Mouse (Mus musculus) megakaryocyte, embryonic 14.5 days (primary cell): ENCODE measurements around the gene Med21. TPM values are rescaled to one million over a fixed set of nuclear protein-coding genes. Genes with fewer than 3 reads are reported as not detected.

Experiments used
- H3K27me3 ChIP-seq: replicated peaks from 2 replicates; pipeline ENCODE3; 2012; ENCODE audit warnings: inconsistent platforms
- H3K36me3 ChIP-seq: replicated peaks from 2 replicates; pipeline ENCODE3; 2012; ENCODE audit warnings: low read length, inconsistent platforms, mixed read lengths
- H3K4me1 ChIP-seq: 2 replicates; pipeline ENCODE4 v1.6.1; 2012; ENCODE audit warnings: inconsistent platforms
- H3K4me3 ChIP-seq: replicated peaks from 2 replicates; pipeline ENCODE3; 2012; ENCODE audit warnings: moderate library complexity, mild to moderate bottlenecking, inconsistent platforms
- H3K9me3 ChIP-seq: 2 replicates; pipeline ENCODE4 v1.6.1; 2012; ENCODE audit warnings: inconsistent platforms
- FLI1 ChIP-seq: IDR thresholded peaks from 2 replicates; pipeline ENCODE4 v1.6.1; 2012; ENCODE audit warnings: low read length, inconsistent platforms, mixed read lengths
- GATA1 ChIP-seq: IDR thresholded peaks from 3 replicates; pipeline ENCODE4 v1.6.1; 2012; ENCODE audit warnings: mixed read lengths, low read length, inconsistent platforms, borderline replicate concordance
- polyA plus RNA-seq: library from polyadenylated mRNA; stranded (reverse); fragments of >175 nt; gene quantifications from 2 replicates; pipeline ENCODE4 v1.2.3, GENCODE M21; 2012; ENCODE audit warnings: low replicate concordance; ENCODE audit not compliant: insufficient read depth

Med21 gene
- polyA plus RNA-seq, 1 experiment: 4.1 TPM

DNA sequence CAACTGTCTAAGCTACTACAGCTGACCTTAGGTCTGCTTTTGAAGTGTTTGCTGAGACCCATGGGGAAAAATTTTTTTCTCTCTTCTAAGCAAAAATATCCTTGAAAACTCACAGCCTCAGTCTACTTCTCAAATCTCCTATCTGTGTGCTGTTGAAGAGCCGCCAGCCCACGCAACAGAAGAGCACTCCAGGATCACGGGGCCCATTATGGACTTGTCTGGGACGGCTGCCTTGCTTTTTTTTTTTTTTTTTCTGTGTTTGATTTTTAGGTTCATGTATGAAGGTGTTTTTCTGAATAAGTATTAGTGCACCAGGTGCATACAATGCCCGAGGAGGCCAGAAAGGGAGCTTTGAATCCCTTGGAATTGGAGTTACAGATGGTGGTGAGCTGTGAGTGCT, 5.9 kb upstream of the Med21 start:
- no peak for TF ChIP-seq FLI1
- no peak for TF ChIP-seq GATA1
- peaks cover 7% of the 10 kb centered on the region for H3K36me3 ChIP-seq
- H3K9me3 ChIP-seq: no peaks in the 10 kb centered on the region
- peaks cover 36% of the 10 kb centered on the region for H3K4me1 ChIP-seq
- no peak overlapping the region for H3K4me3 ChIP-seq
- H3K27me3 ChIP-seq: no peaks in the 10 kb centered on the region

DNA sequence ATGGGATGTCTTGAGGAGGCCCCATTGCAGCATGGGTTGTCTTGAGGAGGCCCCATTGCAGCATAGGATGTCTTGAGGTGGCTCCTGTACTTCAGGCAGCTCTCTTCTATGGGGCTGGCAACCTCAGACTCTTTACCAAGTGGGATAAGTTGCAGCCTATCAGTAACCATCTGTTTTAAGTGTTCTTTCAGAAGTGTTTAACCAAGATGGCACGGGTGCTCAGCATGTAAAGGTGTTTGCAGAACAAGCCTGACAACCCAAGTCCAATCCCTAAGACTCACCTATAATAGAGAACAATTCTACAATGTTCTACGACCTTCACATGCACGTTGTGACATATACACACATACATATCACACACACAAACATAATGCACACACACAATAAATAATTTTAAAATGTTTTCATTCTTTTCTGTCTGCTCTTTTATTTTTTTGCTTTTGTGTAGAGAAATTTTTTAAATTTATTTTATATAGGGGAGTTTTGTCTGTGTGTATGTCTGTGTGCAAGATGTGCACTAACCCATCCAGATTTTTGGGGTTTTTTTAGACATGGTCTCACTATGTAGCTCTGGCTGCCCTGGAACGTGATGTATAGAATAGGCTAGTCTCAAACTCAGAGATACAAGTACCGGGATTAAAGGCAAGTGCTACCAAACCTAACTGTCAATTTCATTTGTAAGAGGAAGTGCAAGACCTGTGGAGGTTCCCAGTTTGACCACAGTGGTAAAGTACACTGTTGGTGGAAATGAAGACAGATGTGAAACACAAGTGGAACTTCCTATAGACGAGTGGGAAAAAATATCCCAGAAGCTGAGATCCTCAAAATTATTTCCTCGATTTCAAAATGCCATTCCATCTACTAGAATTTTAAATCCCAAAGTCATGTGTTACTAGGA, 2.0 kb upstream of the Med21 start:
- peaks cover 42% of the 10 kb centered on the region for H3K4me1 ChIP-seq
- H3K27me3 ChIP-seq: no peaks in the 10 kb centered on the region
- TF ChIP-seq FLI1: no peak

DNA sequence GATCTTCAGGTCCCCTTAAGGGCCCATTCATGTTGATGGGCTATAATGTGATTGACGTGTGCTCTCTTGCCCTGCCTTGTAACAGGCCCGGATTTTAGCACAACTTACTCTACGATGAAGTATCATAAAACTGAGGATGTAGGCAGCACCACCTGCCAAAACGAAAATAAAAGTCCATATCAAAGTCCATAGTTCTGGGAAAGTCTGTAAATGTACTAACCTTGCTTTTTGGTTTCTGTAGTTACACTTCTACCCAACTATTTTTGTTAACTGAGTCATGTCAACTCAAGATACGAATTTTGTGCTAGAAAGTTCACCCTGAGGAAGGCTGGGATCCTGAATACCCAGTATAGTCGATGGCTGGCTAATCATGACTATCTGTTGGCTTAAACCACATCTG, 1.4 kb upstream of the Med21 start:
- H3K4me3 ChIP-seq: peak overlapping the region; percentile 18
- H3K27me3 ChIP-seq: no peaks in the 10 kb centered on the region
- H3K4me1 ChIP-seq: peaks cover 46% of the 10 kb centered on the region
- peaks cover 9% of the 10 kb centered on the region for H3K36me3 ChIP-seq
- TF ChIP-seq FLI1 (no peak), GATA1 (no peak)
- no peaks in the 10 kb centered on the region for H3K9me3 ChIP-seq

More for the DNA sequence above, 2.0 kb upstream of the Med21 start:
- H3K9me3 ChIP-seq: no peaks in the 10 kb centered on the region
- peaks cover 4% of the 10 kb centered on the region for H3K36me3 ChIP-seq
- H3K4me3 ChIP-seq: no peak overlapping the region

DNA sequence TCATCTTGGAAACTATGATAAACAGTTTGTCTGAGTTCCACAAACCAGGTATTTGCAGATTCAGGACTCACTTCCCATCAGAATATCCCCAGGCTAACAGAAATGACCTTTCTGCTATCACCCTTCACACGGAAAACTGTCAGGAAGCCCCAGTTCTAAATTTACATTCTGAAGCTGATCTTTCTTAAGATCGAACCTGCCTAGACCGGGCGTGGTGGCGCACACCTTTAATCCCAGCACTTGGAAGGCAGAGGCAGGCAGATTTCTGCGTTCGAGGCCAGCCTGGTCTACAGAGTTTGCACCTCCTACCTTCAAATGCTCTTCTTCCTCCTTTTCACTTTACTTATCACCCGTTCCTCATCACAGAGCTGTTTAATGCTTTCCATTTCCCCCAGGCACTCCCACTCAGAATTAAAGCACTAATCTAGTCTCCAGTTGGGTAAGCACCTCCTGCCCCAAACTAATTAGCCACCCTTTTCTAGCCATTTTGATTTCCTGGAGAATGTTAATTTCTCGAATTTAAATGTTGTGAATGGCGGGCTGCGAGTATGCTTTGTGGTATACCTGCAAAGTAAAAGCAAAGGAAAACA, 631 bp upstream of the Med21 start:
- Histone ChIP-seq H3K4me1 (peaks cover 47% of the 10 kb centered on the region), H3K4me3 (peak overlapping the region; percentile 93)

DNA sequence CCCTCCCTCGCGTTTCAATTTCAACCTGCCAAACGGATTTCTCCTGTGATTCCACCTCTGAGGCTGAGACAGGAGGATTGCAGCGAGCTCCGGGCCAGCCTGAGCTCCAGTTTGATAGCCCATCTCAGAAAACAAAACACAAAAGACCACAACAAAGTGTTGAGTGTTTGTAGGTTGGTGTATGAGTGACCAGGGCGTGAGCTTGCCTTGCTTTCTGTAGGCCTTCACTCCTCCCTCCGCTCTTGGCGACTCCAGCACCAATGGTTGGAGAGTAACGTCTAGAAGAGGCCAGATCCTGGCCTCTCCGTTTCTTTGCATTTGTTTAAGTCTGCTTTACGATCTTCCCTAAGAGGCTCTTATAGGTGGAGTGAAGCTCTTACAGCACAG, 830 bp downstream of the Med21 start:
- Histone ChIP-seq H3K4me1 (peaks cover 47% of the 10 kb centered on the region), H3K36me3 (peaks cover 17% of the 10 kb centered on the region)
- no peak for TF ChIP-seq GATA1
- no peak for TF ChIP-seq FLI1

More for the DNA sequence above, 631 bp upstream of the Med21 start:
- TF ChIP-seq GATA1 (no peak), FLI1 (no peak)
- H3K27me3 ChIP-seq: no peaks in the 10 kb centered on the region
- peaks cover 11% of the 10 kb centered on the region for H3K36me3 ChIP-seq
- H3K9me3 ChIP-seq: no peaks in the 10 kb centered on the region

DNA sequence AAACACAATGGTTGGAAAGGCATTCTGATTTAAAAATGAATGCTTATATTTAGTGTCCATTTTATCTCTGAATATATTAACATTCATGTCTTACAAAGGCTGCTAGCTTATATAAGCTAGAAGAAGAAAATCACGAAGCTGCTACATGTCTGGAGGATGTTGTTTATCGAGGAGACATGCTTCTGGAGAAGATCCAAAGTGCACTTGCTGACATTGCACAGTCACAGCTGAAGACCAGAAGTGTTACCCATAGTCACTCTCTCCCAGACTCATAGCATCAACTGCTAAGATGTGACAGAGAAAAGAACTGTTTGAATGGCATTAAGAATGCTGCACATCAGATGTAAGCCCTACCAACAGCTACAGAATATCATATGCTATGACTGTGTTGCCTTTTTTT, 7.7 kb downstream of the Med21 start:
- H3K4me1 ChIP-seq: peaks cover 7% of the 10 kb centered on the region; the same call in 1 of the 2 replicates
- no peaks in the 10 kb centered on the region for H3K9me3 ChIP-seq
- TF ChIP-seq FLI1 (no peak), GATA1 (no peak)
- no peak overlapping the region for H3K4me3 ChIP-seq
- peaks cover 60% of the 10 kb centered on the region for H3K36me3 ChIP-seq
- H3K27me3 ChIP-seq: no peaks in the 10 kb centered on the region

More for the DNA sequence above, 830 bp downstream of the Med21 start:
- no peaks in the 10 kb centered on the region for H3K9me3 ChIP-seq
- H3K4me3 ChIP-seq: peak overlapping the region; percentile 93
- no peaks in the 10 kb centered on the region for H3K27me3 ChIP-seq

DNA sequence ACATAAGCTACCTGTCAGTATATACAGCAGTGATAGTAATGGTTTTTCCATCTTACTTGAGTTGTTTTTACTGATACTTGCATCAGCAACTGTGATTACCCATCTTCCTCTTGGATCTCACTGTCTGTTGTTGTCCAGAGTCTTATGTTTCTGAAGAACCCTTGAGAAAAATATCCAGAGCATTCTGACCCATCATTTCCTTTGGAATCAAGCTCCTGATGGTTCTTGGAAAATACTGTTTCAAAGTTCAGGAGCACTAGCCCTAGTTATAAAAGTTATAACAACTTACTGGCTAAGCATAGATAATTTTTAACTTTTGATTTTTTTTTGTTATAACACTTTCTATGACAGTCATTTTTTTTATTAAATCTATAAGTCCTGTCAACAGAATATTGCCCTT, 9.1 kb downstream of the Med21 start:
- no peak overlapping the region for H3K4me3 ChIP-seq
- H3K4me1 ChIP-seq: peaks cover 3% of the 10 kb centered on the region; the same call in 1 of the 2 replicates
- TF ChIP-seq FLI1 (no peak), GATA1 (no peak)
- H3K36me3 ChIP-seq: peaks cover 50% of the 10 kb centered on the region
- no peaks in the 10 kb centered on the region for H3K27me3 ChIP-seq
- no peaks in the 10 kb centered on the region for H3K9me3 ChIP-seq

DNA sequence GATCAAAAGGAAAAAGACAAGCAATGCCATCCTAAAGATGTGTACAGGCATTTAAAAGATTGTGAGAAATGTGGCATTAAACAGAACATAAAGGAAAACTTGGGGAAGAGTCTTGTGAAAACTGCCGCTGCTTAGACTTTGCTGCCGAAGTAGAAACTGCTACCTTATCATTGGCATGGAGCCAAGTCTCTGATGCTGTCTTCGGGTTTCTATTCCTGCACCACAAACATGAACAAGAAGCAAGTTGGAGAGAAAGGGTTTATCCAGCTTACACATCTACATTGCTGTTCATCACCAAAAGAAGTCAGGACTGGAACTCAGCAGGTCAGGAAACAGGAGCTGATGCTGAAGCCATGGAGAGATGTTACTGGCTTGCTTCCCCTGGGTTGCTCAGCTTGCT, 10.8 kb downstream of the Med21 start:
- no peaks in the 10 kb centered on the region for H3K27me3 ChIP-seq
- H3K9me3 ChIP-seq: no peaks in the 10 kb centered on the region
- peaks cover 44% of the 10 kb centered on the region for H3K36me3 ChIP-seq
- H3K4me1 ChIP-seq: peaks cover 7% of the 10 kb centered on the region; the same call in 1 of the 2 replicates
- no peak for TF ChIP-seq FLI1
- H3K4me3 ChIP-seq: no peak overlapping the region

DNA sequence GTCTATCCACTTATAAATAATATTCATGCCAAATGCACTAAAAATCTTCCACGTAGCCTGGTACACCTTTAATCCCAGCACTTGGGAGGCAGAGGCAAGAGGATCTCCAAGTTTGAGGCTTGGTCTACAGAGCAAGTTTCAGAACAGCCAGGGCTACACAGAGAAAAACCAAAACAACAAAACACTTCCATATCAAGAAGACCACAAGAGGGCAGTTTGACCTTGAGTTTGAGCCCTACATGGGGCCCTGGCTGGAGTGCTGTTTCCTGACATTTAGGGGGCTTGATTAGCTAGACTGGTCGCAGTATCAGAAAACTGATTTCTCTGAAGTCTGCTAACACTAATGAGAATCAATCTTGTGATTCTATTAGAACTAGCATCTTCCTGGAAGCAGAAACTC, 18.2 kb downstream of the Med21 start:
- TF ChIP-seq FLI1 (no peak), GATA1 (no peak)
- H3K27me3 ChIP-seq: no peaks in the 10 kb centered on the region
- H3K4me3 ChIP-seq: no peak overlapping the region
- no peaks in the 10 kb centered on the region for H3K9me3 ChIP-seq
- H3K4me1 ChIP-seq: peaks cover 37% of the 10 kb centered on the region
- H3K36me3 ChIP-seq: no peaks in the 10 kb centered on the region

DNA sequence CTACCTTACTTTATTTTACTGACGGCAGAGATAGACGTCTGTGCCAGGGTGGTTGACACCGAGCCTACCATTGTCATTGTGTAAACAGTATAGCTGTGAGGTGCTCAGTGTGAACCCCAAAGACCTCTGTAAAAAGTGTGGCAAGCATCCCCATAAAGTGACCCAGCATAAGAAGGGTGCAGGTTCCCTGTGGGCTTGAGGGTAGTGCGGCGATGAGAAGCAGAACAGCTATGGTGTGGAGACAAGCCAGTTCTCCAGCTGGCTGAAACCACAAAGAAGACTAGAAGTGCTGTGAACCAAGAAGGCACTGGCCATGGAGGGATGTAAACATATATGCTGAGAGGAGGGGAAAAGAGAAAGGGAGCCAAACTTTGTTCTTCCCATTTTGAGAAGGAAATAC, 19.3 kb downstream of the Med21 start:
- Histone ChIP-seq H3K36me3 (no peaks in the 10 kb centered on the region), H3K4me1 (peaks cover 39% of the 10 kb centered on the region), H3K27me3 (no peaks in the 10 kb centered on the region), H3K9me3 (no peaks in the 10 kb centered on the region), H3K4me3 (no peak overlapping the region)
- TF ChIP-seq GATA1 (no peak), FLI1 (no peak)

DNA sequence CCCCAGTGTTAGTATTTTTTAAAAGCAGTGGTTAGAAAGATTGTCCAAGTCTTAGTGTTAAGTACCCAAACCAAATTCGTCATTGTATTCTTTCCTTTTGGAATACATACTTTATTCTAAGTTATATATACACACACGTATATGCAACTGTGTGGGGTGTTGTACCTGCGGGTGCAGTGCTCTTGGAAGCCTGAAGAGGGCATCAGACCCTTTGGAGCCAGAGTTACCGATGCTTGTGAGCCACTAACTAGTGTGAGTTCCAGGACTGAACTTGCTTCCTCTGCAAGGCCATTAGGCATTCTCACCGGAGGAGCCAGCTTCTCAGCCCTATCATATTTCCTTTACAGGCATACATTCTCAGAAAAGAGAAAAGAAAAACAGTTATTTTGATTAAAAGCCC, 20.3 kb downstream of the Med21 start:
- H3K9me3 ChIP-seq: no peaks in the 10 kb centered on the region
- H3K4me3 ChIP-seq: peak overlapping the region; percentile 33
- TF ChIP-seq FLI1 (no peak), GATA1 (no peak)
- H3K36me3 ChIP-seq: no peaks in the 10 kb centered on the region
- H3K4me1 ChIP-seq: peaks cover 43% of the 10 kb centered on the region
- H3K27me3 ChIP-seq: no peaks in the 10 kb centered on the region
